Mouse (Mus musculus) erythroblast, embryonic 14.5 days (primary cell): ENCODE data around the gene Ints2.

ENCODE experiments used
- GATA1 ChIP-seq: IDR thresholded peaks from 2 replicates; pipeline ENCODE4 v1.6.1; 2012; ENCODE audit warnings: low read length, inconsistent platforms, mixed read lengths
- TAL1 ChIP-seq: IDR thresholded peaks from 3 replicates; pipeline ENCODE4 v1.6.1; 2012; ENCODE audit warnings: low read length, inconsistent platforms, mixed read lengths

DNA sequence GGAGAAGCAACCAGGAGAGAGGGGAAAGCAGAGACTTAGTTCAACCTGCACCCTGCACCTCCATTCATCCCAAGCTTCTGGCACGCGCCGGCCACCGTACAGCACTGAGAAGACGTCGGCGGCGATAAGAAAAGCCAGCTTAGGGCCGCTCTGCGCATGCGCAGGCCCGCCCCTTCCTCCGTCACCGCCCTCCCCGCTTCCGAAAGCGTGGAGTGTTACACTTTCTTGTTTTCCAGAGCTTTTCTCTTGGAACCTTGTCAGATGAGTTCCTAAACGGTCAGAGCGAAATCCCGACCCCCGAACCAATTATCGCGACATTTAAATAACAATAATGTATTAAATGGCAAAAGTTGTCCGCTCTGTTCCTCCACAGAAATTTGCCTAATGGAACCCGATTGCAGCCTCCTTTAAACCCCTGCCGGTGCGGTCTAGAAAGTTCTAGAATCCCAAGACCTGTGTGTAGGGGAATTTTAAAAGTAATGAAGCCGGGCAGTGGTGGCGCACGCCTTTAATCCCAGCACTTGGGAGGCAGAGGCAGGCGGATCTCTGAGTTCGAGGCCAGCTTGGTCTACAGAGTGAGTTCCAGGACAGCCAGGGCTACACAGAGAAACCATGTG is at the start of gene Ints2:
- peak; percentile 90 for TF ChIP-seq GATA1
- TF ChIP-seq TAL1 = no peak
